Mouse (Mus musculus) lung, postnatal 10 days (tissue): ENCODE data around the gene Riok2.
A peak's percentile ranks its signal among the peaks of the same experiment; 100 is the strongest.

Experiments used
- DNase-seq: peaks from one replicate; pipeline ENCODE4 v3.0.0; 2021

Riok2 gene

DNA sequence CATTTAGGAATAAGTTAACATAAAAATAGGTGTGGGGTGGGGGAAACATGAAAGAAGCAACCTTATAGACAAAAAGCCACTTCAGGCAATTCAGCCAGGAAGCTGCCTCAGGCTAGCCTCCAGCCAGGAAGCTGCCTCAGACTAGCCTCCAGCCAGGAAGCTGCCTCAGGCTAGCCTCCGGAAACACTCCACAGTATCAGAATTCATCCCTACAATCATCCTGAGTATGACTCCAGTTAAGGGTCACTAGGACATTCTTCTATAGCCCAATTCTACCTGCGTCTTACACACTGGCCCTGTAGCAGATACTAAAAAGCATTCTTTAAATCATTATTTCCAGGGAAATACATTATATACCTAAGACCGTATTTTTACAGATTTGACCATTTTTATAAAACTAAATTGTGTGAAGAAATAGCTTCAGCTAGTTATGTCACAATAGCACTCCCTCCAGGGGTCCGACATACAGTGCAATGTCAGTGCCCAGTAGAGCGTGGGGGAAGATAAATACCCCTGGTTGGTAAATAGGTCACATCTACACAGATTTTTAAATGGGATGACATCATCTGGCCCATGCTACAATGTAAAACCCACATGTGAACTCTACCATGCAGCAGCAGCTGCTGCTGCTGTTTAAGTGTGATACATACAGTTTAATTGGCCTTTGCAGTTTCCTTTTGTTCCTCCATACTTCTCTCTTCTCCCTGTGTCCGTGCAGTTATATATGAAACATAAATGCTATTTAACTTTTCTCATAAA lies 34.8 kb downstream of the Riok2 start:
- no peak for DNase-seq

DNA sequence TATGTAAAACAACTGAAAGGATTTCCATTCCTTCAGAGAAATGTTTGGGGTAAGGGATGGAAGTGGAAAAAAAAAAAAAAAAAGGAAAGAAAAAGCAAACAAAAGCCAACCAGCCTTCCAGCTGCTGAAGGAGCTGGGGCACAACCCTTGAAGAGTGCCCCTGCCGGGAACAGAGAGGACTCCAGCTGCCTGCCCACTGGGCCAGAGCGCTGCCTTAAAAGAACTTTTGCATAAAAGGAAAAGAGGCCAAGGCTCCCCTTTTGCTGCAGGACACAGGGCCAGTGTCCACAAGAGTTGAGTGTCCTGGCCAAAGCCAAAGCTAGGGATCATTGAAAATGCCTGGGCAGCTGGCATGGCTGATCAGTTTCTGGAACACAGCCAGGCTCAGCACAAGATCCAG lies 35.5 kb downstream of the Riok2 start:
- DNase-seq = peak; percentile 6

DNA sequence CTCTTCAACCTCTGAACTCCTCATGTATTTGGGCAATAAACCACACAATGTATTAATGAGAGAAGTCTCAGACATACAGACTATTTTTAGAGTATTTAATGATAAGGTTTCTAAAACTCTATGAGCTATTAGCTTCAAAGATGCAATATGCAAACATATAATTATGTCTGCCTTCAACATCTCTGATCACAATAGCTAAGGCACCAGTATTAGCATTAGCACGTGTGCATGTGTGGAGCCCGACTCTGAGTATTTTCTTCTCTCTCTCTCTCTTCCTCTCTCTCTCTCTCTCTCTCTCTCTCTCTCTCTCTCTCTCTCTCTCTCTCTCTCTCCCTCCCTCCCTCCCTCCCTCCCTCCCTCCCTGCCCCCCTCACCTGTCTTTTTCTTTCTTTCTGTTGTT lies 37.3 kb downstream of the Riok2 start:
- no peak for DNase-seq

DNA sequence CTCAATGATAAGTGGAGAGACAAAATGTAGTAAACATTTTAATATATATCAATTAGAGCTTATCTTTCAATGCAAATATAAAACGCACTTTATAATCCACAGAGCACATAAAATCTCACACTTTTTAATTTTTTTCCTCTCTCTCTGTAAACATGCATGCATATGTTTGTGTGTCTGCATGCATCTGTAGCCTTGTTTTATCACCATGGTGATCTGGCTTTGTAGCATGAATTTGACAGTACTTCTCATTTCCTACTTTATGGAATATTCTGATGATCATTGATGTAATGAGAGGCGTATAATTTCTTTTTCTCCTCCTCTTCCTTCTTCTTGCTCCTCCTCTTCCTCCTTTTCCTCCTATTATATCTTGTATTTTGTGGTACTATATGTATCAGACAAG lies 38.1 kb downstream of the Riok2 start:
- no peak for DNase-seq

DNA sequence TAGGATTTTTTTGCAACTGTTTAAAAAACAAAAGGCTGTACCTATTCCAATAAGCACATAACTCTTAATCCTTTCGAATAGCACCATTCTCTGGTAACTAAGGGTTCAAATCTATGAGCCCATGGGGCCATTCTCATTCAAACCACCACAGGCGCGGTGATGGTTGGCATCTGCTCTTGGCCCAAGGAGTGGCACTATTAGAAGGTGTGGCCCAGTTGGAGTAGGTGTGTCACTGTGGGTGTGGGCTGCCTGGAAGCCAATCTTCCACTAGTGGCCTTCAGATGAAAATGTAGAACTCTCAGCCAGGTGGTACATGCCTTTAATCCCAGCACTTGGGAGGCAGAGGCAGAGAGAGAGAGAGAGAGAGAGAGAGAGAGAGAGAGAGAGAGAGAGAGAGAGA lies 40.1 kb downstream of the Riok2 start:
- no peak for DNase-seq

DNA sequence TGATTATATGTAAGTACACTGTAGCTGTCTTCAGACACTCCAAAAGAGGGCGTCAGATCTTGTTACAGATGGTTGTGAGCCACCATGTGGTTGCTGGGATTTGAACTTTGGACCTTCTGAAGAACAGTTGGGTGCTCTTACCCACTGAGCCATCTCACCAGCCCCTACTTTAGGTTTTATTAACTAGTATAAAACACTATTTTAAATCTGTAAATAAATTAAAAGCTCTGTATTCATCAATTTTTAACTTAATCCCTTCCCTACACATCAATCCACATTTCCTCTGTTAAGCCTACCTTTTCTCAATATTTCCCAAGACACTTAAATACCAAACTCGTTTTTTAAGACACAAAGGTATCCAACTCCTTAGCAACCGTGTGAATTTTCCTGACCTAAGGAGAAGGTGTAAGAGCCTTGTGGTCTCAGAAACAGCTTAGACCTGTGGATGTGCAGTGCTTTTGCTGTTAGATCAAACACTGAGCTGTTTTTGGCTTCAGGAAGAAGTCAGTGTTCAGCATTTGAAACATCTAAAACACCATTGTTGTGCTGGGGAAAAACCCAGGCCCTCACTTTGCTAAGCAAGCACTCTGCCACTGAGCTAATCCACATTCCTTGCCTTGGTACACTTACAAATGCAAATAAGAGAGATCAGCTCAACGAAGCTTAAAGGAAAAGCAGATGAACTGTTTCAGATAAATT lies 50.6 kb downstream of the Riok2 start:
- peak; percentile 9 for DNase-seq

DNA sequence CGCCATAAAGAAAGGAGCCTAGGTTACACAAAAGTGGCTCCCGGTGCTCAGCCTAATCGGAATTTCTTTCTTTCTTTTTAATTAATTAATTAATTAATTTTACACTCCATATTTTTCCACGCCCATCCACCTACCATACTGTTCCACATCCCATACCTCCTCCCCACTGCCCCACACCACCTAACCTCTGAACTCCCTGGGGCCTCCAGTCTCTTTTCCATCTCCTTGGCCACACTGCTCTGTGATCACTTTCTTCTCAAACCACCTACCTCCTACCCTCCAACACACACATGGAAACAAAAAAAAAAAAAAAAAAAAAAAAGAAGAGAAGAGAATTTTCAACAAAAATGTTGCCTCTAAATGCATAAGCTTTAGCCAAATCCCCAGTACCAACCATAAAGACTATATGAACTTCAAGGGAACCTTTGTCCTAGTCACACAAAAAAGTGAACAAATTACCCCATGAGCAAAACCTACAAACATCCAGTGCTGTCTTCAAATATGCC lies 51.3 kb downstream of the Riok2 start:
- DNase-seq = no peak

DNA sequence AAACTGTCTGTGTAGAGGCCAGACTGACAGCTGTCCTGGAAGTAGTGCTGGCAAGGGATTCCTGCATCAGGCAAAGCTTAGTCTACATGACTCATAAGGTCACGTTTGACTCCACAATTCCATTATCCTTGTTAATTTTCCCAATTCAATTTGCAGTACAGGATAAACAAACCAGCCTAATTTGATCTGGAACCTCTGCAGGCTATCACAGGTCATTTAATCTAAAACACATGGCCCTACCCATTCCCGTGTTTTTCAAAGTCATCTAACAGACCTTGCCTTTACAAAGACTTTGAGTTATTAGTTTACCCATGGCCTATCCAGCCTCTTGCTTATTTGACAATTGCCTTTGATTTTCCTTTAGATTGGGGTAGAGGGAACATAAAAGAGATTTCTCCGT lies 51.8 kb downstream of the Riok2 start:
- DNase-seq = no peak

DNA sequence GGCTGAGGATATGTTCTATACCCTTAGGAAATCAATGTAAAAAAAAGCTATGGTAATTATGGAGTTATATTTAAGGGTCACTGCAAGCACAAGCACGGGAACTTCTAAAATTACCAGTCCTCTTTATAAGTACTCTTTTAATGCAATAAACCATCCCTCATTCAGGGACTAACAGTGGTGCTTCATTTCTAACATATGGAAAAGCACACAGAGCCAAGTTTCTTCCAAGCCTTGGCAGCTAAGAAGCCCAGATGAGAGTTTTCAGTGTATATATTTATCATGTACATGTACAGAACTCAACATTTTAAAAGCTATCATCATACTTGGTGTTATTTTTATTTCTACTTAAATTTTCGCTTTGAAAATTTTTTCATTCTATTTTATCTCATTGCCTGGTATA lies 54.8 kb downstream of the Riok2 start:
- no peak for DNase-seq

DNA sequence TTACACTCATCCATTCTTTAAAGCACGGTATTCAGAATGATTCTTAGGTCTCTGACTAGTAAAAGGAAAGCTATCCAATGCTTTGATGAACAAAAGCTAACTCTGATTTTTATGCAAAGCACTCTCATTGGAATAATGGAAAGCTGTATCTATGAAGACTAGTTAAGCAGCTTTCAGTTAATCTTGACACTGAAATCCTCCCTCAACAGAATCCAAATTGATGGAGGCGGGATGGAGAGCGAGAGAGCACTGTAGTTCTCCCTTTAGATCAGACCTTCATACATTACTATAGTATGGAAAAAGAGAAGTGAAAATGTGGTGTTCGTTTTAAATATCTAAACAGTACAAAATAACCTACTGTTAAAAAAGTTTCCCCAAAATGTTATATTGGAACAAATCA lies 59.6 kb downstream of the Riok2 start:
- no peak for DNase-seq

DNA sequence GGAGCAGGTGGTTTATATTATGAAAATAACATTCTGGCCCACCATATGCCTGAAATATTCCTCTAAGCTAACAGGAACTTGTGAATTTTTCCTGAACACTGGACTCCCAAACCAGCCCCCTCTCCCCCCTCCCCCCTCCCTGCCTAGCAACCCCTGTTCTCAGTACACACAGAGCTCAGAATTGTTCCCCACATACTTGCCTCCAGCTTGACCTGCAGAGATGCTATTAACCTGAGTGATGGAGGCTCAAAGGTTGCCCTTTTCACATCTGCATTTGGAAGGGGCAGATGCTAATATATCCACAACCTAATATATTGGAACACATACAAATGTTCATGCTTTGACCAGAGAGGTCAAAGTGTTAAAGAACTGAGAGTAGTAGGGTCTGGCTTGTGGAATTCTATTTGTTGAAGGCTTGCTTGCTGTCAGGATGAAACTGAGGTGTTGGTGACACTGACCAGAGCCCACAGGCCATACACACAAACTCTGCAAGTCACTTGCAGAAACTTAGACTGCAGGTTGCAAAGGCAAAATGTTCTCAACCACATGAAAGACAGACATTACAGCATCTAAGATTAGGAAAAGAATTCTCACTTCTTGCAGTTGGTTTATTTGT lies 64.6 kb downstream of the Riok2 start:
- no peak for DNase-seq

DNA sequence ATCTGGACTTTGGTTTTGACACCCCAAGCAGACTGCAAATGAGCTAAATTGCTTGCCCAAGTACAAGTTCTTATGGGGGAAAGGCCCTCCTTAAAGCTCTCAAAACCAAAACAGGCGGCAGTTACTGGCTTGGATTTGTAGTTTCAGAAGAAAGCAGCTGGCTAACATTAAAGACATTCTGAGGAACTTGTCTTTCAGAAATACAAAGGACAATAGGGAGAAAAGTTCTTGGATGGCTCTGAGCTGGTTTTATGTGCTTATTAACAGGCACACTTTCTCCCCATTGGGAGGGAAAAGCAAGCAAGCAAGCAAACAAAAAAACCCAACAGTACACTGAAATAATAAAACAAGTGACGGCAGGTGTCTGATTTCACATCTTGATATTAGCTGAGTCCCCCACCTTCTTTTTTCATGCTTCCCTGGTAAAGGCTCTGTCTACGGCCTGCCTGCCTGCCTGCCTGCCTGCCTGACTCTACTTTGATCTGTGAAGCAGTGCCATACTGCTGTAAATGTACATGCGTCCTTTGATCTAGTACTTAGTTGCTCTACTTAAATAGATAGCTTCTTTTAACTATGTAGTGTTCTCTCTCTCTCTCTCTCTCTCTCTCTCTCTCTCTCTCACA lies 67.9 kb downstream of the Riok2 start:
- no peak for DNase-seq

DNA sequence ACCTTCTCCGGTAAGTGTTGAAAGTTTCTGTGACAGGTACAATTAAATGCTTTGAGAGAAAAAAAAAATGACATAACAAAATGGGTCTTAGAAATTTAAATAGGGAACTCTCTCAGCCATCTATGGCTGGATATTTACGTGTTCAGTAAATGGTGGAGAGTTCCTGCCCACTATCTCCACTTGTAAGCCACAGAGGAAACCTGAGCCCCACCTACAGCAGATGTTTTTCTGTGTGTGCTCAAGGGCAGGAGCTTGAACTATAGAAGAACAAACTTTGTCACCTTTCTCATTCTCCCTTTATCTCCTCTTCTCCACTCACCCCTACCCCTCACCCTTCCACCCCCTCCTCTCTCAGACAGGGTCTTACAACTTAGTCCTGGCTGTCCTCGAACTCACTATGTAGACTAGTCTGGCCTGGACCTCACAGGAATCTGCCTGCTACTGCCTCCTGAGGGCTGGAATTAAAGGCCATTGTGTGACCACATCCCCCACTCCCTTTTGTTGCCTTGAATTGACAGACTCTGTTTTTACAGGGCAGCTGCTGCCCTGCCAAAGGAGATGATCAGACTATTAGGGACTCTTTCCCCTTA lies 70.3 kb downstream of the Riok2 start:
- no peak for DNase-seq
